17 mouse cellular contexts compared by ENCODE assay signal in the genomic region with DNA sequence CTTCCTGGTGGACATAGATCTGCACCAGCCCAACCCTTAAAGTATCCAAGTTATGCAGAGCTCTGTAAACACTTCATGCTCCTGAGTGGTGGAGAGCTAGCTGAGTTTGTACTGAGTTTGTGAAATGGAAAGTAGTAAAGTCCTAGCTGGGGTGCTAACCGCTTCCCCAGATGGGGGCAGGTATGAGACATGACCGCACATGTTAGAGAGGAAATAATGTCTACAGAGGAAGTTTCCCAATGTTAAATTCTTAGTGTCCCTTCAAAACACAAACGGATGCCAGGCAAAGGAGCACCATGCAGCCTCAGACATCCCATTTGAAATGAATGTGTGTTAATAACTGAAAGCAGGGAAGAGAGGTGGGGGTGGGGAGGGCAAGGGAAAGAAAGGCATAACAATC. TPM values are rescaled to one million over a fixed set of nuclear protein-coding genes. Genes with fewer than 3 reads are reported as not detected.
"Had no signal": no experiment of that assay in that cellular context is flagged by ENCODE, and none has a peak within 500 bp of the region (broad histone marks: within the 10 kb centered on the region; RNA-seq: fewer than 3 reads in every experiment).

No protein-coding gene starts in this region.

- DNase-seq: kidney, adult 8-10 months; liver; liver, embryonic 13.5 days; liver, postnatal 0 days; lung, postnatal 14 days; right cerebral cortex, adult 18-20 months; thymus, postnatal 4 days had no signal

- H3K4me3 ChIP-seq: layer of hippocampus, adult 2 months; limb, embryonic 12.5 days; liver, embryonic 13.5 days; megakaryocyte, embryonic 14.5 days; midbrain, embryonic 15.5 days; neural tube, embryonic 13.5 days had no signal

- H3K9me3 ChIP-seq: limb, embryonic 12.5 days; liver, embryonic 13.5 days; midbrain, embryonic 15.5 days; neural tube, embryonic 13.5 days had no signal

- H3K9ac ChIP-seq: limb, embryonic 12.5 days; liver, embryonic 13.5 days; liver, postnatal 0 days; midbrain, embryonic 15.5 days; neural tube, embryonic 13.5 days had no signal

- H3K36me3 ChIP-seq: limb, embryonic 12.5 days; liver, embryonic 13.5 days; midbrain, embryonic 15.5 days; neural tube, embryonic 13.5 days had no signal

- ATAC-seq: intestine, embryonic 16.5 days; liver, postnatal 0 days; midbrain, embryonic 15.5 days had no signal

- H3K4me2 ChIP-seq: limb, embryonic 12.5 days; liver, embryonic 13.5 days; midbrain, embryonic 11.5 days; midbrain, embryonic 15.5 days; neural tube, embryonic 13.5 days had no signal

- H3K27ac ChIP-seq: layer of hippocampus, adult 2 months; limb, embryonic 12.5 days; liver, embryonic 13.5 days; midbrain, embryonic 15.5 days; neural tube, embryonic 13.5 days; stomach, postnatal 0 days had no signal

- H3K27me3 ChIP-seq: limb, embryonic 12.5 days; liver, embryonic 13.5 days; midbrain, embryonic 15.5 days; neural tube, embryonic 13.5 days had no signal

RNA-seq across cellular contexts. Expression of gene Fam170b, which starts 9.9 kb away (rescaled TPM):
- total RNA-seq: layer of hippocampus, adult 2 months; layer of hippocampus, postnatal 10 days; left cerebral cortex, postnatal 36 days had no signal
- polyA plus RNA-seq: limb, embryonic 12.5 days; liver, embryonic 13.5 days; midbrain, embryonic 11.5 days; midbrain, embryonic 15.5 days; stomach, postnatal 0 days had no signal
